Mouse (Mus musculus): Measurements from ENCODE around the gene Tmed11.
"Not testable (repeated sequence)": the region's sequence is repeated elsewhere in the genome, so short reads cannot be mapped to it uniquely, and the experiment has no call there.

Gene Tmed11

DNA sequence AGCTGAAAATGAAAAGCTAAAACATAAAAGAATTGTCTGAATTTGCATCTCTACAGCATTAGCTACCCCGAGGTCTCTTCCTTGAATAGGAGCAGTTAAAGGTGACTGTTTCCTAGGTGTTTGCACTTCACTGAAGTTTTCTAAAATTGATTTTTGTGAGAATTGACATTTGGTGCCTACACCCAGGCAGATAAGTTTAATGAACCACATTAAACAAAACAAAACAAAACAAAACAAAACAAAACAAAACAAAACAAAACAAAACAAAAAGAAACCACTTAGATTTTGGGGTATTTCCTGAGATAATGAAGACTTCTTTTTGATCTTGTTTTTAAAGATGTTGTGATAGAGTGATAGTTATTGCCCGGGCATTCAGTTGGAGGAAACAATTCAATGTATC is at the start of gene Tmed11:
Gene Tmed11, minus strand, starts transcription at position 101 of the 400 bp plus-strand sequence.
- not testable (repeated sequence) for DNase-seq (ENCODE audit: low read depth, low spot score)

GRCm38 (mm10) chr5:108836156-108836555 is 41.0 kb upstream of the Tmed11 start:
- no peak for DNase-seq (ENCODE audit: low read depth, low spot score)

DNA sequence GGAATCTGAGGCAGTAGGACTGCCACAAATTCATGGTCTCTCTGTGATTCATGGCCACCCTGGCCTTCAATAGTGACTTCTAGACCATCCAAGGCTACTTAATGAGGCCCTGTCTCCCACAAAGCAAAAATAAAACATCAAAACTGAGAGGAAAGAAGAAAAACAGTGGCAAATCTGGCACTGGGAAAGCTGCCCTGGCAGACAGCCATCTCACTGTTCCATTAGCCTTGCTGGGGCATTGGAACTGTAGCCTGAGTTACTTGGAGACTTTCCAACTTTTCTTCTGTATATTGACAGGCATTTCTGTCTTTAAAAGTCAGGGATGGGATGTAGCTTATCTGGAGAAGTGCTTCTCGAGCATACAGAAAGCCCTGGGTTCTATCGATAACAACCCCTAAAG is 28.1 kb upstream of the Tmed11 start:
- DNase-seq (ENCODE audit: low read depth, low spot score), result no peak

- not testable (repeated sequence) for DNase-seq (ENCODE audit: low read depth, low spot score)
Observed at GRCm38 (mm10) chr5:108808750-108809149, 13.6 kb upstream of the Tmed11 start, which contains the start of gene Vmn2r8. Gene Vmn2r8 (minus strand): TSS chr5:108808850.

DNA sequence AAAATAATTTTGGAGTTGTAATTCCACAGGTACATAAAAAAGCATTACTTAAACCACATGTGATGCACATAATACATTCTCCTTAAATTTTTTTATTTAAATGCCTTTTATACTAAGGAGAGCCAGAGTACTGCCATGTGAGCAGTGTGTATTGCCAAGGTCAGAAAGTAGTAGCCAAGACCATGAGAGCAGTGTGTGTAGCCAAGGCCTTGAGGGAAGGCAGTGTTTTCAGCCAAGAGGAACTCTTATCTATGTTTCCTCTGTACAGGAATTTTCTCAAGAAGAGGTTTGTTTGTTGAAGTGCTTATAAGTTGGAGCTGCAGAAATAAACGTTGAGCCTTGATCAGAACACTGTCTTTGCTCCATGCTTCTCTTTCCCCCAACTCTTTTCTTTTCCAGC is 8.5 kb upstream of the Tmed11 start:
- DNase-seq (ENCODE audit: low read depth, low spot score), result no peak

- not testable (repeated sequence) for DNase-seq (ENCODE audit: low read depth, low spot score)
Observed at GRCm38 (mm10) chr5:108790385-108790784, 4.8 kb downstream of the Tmed11 start.

- no peak for DNase-seq (ENCODE audit: low read depth, low spot score)
Observed at GRCm38 (mm10) chr5:108774630-108775306, 20.4 kb downstream of the Tmed11 start, which contains the start of gene Rnf212. Gene Rnf212 (minus strand): TSS chr5:108774982.

- DNase-seq (ENCODE audit: low read depth, low spot score), result no peak
Observed at GRCm38 (mm10) chr5:108760002-108760401, 35.2 kb downstream of the Tmed11 start.

DNA sequence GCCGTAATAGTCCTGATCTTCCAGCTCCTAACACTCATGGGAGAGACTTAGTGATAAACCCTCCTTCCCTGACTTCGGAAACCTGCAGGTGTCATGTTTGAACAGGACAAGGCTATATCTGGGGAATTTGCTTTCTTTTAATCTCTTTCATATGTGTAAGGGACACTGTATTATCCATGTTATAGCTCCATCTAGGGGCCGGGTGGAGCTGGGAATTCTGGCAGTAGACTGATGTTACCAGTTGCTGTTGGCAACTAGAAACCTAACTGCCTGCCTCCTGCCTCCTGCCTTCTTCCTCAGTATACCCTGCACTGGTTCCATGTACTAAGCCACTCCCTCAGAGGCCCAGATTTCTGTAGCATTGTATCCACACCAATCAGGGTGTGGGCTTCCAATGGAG is 36.8 kb downstream of the Tmed11 start:
- peak; percentile 4 for DNase-seq (ENCODE audit: low read depth, low spot score)

DNA sequence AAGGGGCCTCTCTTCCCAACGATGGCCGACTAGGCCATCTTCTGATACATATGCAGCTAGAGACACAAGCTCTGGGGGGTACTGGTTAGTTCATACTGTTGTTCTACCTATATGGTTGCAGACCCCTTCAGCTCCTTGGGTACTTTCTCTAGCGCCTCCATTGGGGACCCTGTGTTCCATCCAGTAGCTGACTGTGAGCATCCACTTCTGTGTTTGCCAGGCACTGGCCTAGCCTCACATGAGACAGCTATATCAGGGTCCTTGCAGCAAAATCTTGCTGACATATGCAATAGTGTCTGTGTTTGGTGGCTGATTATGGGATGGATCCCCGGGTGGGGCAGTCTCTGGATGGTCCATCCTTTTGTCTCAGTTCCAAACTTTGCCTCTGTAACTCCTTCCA is 43.9 kb downstream of the Tmed11 start:
- DNase-seq (ENCODE audit: low read depth, low spot score), result not testable (repeated sequence)

GRCm38 (mm10) chr5:108750328-108751210 is 44.6 kb downstream of the Tmed11 start:
- no peak for DNase-seq (ENCODE audit: low read depth, low spot score)

DNA sequence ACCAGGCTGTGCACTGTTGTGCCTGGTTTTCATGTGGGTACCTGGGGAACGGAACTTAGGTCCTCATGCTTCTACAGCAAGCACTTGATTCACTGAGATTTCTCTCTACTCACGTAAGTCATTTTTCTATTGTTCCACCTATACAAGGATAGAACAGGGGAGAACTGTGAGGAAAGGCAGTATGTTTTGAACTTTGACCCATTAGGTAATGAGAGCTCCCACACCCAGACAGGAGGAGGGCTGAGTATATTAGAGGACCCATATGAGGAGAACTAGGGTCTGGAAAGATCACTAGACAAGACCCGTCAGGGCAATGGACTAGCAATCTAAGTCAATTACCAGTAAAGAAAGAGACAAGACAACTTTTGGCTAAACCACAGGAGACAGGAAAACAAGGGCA is 50.5 kb downstream of the Tmed11 start:
- no peak for DNase-seq (ENCODE audit: low read depth, low spot score)

DNA sequence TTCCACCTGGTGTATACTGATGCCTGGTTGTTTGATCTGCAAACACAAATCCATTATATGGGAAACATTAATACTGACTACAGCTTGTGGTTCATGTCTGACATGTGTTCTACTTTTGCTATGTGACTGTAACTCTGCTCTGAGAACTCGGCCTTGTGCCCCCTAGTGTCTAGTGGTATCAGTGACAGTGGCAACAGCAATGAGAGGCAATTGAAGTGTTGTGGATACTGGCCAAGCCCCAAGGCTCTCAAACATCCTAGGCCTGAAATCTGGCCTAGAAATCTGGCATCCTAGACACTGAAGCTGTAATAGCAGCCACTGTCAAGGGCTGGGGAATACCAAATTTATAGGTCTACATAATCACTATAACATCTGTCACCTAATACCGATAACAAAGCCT is 51.3 kb downstream of the Tmed11 start:
- peak; percentile 29 for DNase-seq (ENCODE audit: low read depth, low spot score)

DNA sequence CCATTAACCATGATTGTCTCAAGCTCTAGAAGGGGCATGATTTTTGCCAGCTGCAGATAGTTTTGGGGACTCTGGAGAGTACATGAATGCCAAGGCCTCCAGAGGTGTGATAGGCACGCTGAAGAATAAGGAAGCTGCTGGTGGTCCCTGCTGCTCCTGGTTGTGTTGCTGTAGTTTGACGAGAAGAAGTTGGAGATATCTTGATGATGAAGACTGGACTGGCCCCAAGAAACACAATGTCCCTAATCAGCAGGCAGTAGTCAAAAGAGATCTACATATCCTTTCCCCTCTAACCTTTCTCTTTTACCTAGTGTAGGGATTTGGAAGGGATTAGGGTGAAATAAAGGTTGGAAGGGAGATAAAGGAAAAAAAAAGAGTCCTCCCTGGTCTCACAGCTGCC is 52.6 kb downstream of the Tmed11 start:
- DNase-seq (ENCODE audit: low read depth, low spot score), result no peak

GRCm38 (mm10) chr5:108741844-108742243 is 53.3 kb downstream of the Tmed11 start:
- DNase-seq (ENCODE audit: low read depth, low spot score), result no peak

GRCm38 (mm10) chr5:108727425-108727824 is 67.7 kb downstream of the Tmed11 start:
- DNase-seq (ENCODE audit: low read depth, low spot score), result no peak

Measured in embryo, embryonic 11.5 days (tissue).